Mouse (Mus musculus) brain, adult 2 months (tissue): ENCODE measurements around the gene Trmt2b.
"Not testable (repeated sequence)": the region's sequence is repeated elsewhere in the genome, so short reads cannot be mapped to it uniquely, and the experiment has no call there.

ENCODE experiments used
- DNase-seq: peaks from one replicate; pipeline ENCODE4 v3.0.0; 2011; ENCODE audit warnings: low read depth, low spot score

The Trmt2b gene

DNA sequence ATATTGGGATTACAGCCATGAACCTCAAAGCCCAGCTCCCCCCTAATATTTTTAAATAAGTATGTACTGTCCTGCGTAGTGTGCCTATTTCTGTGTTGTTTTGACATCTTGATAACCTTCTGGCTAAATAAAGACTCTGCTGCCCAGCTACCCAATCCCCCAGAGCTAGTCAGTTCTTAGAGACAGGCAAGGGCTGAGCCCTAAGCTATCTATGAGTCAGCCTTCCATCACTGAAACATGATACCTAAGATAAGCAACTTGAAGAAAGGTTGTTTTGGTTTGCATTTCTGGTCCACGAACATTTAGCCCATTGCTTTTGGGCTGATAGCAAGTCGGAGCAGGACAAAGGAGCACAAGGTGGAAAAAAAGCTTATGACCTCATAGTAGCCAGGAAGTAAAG, 56.2 kb downstream of the Trmt2b start:
- DNase-seq: no peak

GRCm38 (mm10) chrX:134218161-134218560, 58.6 kb downstream of the Trmt2b start:
- no peak for DNase-seq

DNA sequence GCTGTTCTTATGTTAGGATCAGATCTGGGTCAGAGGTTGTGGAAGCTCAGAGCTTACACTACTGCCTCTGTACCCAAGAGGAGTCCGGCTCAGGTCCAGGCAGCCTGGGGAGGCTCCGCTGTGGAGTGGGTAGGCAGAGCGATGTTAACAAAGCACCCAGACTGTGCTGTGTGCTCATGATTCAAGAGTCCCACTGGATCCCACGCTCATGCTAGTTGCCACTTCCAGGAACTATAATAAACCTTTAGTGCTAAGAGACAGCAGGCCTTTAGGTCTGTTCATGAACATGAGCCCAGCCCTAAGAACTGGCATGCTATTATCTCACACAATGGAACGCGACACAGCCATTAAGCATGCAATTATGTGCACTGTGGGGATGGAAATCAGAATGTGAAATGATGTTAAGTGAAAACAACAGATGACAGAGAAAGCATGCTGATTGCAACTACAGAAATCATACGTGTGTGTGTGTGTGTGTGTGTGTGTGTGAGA, 65.6 kb downstream of the Trmt2b start:
- DNase-seq: peak; percentile 54

GRCm38 (mm10) chrX:134208491-134208890, 68.3 kb downstream of the Trmt2b start:
- no peak for DNase-seq

GRCm38 (mm10) chrX:134187201-134187600, 89.6 kb downstream of the Trmt2b start, which contains the start of gene Arl13a:
Arl13a (plus strand) TSS chrX:134187501.
- not testable (repeated sequence) for DNase-seq

GRCm38 (mm10) chrX:134174699-134175098, 102.1 kb downstream of the Trmt2b start:
- DNase-seq: no peak
